Mouse (Mus musculus): ENCODE measurements around the gene Zfp511.

Zfp511 gene

GRCm38 (mm10) chr7:140036281-140037170 is at the start of gene Zfp511, which contains the start of gene Tubgcp2:
Gene Zfp511, plus strand, starts transcription at chr7:140036391.
Gene Tubgcp2, minus strand, starts transcription at chr7:140036669.
- Histone ChIP-seq H3K4me3 (replicated peaks; ENCODE audit: low read length) (peak within 1 kb of the TSS; percentile 95), H3K27me3 (ENCODE audit: insufficient read depth, low read length) (no peaks in the 10 kb centered on the region), H3K36me3 (ENCODE audit: insufficient read depth, low read length) (peaks cover 72% of the 10 kb centered on the region), H3K4me1 (replicated peaks; ENCODE audit: low read depth, low read length) (peaks cover 24% of the 10 kb centered on the region), H3K9me3 (ENCODE audit: low read length) (peaks cover 22% of the 10 kb centered on the region; the same call in 1 of the 2 replicates)
- TF ChIP-seq NANOG (IDR thresholded peaks at IDR 0.05; ENCODE audit: borderline replicate concordance, low read length) (no peak), CTCF (conservative IDR thresholded peaks at IDR 0.05; ENCODE audit: low read length) (no peak), POU5F1 (IDR thresholded peaks at IDR 0.05; ENCODE audit: borderline replicate concordance, low read length) (no peak)

GRCm38 (mm10) chr7:139988272-139988671 is 47.9 kb upstream of the Zfp511 start:
- no peaks in the 10 kb centered on the region for H3K36me3 ChIP-seq (ENCODE audit: insufficient read depth, low read length)
- H3K9me3 ChIP-seq (ENCODE audit: low read length) = no peaks in the 10 kb centered on the region
- H3K4me3 ChIP-seq (replicated peaks; ENCODE audit: low read length) = no peak overlapping the region
- H3K27me3 ChIP-seq (ENCODE audit: insufficient read depth, low read length) = peaks cover 17% of the 10 kb centered on the region
- peaks cover 21% of the 10 kb centered on the region for H3K4me1 ChIP-seq (replicated peaks; ENCODE audit: low read depth, low read length)
- no peak for TF ChIP-seq NANOG (IDR thresholded peaks at IDR 0.05; ENCODE audit: borderline replicate concordance, low read length)
- TF ChIP-seq POU5F1 (IDR thresholded peaks at IDR 0.05; ENCODE audit: borderline replicate concordance, low read length) = no peak
- no peak for TF ChIP-seq CTCF (conservative IDR thresholded peaks at IDR 0.05; ENCODE audit: low read length)

GRCm38 (mm10) chr7:139990864-139991394 is 45.3 kb upstream of the Zfp511 start:
- H3K36me3 ChIP-seq (ENCODE audit: insufficient read depth, low read length) = peaks cover 9% of the 10 kb centered on the region
- no peak overlapping the region for H3K4me3 ChIP-seq (replicated peaks; ENCODE audit: low read length)
- H3K27me3 ChIP-seq (ENCODE audit: insufficient read depth, low read length) = peaks cover 14% of the 10 kb centered on the region
- H3K4me1 ChIP-seq (replicated peaks; ENCODE audit: low read depth, low read length) = peaks cover 35% of the 10 kb centered on the region
- TF ChIP-seq CTCF (conservative IDR thresholded peaks at IDR 0.05; ENCODE audit: low read length) = no peak
- no peak for TF ChIP-seq POU5F1 (IDR thresholded peaks at IDR 0.05; ENCODE audit: borderline replicate concordance, low read length)
- TF ChIP-seq NANOG (IDR thresholded peaks at IDR 0.05; ENCODE audit: borderline replicate concordance, low read length) = no peak
- no peaks in the 10 kb centered on the region for H3K9me3 ChIP-seq (ENCODE audit: low read length)

- peaks cover 24% of the 10 kb centered on the region for H3K36me3 ChIP-seq (ENCODE audit: insufficient read depth, low read length)
- H3K4me1 ChIP-seq (replicated peaks; ENCODE audit: low read depth, low read length) = peaks cover 35% of the 10 kb centered on the region
- H3K9me3 ChIP-seq (ENCODE audit: low read length) = no peaks in the 10 kb centered on the region
- no peak for TF ChIP-seq NANOG (IDR thresholded peaks at IDR 0.05; ENCODE audit: borderline replicate concordance, low read length)
- no peak for TF ChIP-seq CTCF (conservative IDR thresholded peaks at IDR 0.05; ENCODE audit: low read length)
- no peak for TF ChIP-seq POU5F1 (IDR thresholded peaks at IDR 0.05; ENCODE audit: borderline replicate concordance, low read length)
- no peak within 1 kb of the TSS for H3K4me3 ChIP-seq (replicated peaks; ENCODE audit: low read length)
- peaks cover 8% of the 10 kb centered on the region for H3K27me3 ChIP-seq (ENCODE audit: insufficient read depth, low read length)
Observed at GRCm38 (mm10) chr7:139992406-139992805, 43.8 kb upstream of the Zfp511 start, which contains the start of gene Adam8. Gene Adam8, minus strand, starts transcription at chr7:139992562.

GRCm38 (mm10) chr7:139993532-139993931 is 42.7 kb upstream of the Zfp511 start:
- no peak overlapping the region for H3K4me3 ChIP-seq (replicated peaks; ENCODE audit: low read length)
- peaks cover 7% of the 10 kb centered on the region; the same call in 1 of the 2 replicates for H3K27me3 ChIP-seq (ENCODE audit: insufficient read depth, low read length)
- H3K4me1 ChIP-seq (replicated peaks; ENCODE audit: low read depth, low read length) = peaks cover 35% of the 10 kb centered on the region
- TF ChIP-seq NANOG (IDR thresholded peaks at IDR 0.05; ENCODE audit: borderline replicate concordance, low read length) (no peak), CTCF (conservative IDR thresholded peaks at IDR 0.05; ENCODE audit: low read length) (no peak), POU5F1 (IDR thresholded peaks at IDR 0.05; ENCODE audit: borderline replicate concordance, low read length) (no peak)
- peaks cover 35% of the 10 kb centered on the region for H3K36me3 ChIP-seq (ENCODE audit: insufficient read depth, low read length)
- no peaks in the 10 kb centered on the region for H3K9me3 ChIP-seq (ENCODE audit: low read length)

GRCm38 (mm10) chr7:139994202-139994601 is 42.0 kb upstream of the Zfp511 start:
- Histone ChIP-seq H3K36me3 (ENCODE audit: insufficient read depth, low read length) (peaks cover 42% of the 10 kb centered on the region), H3K9me3 (ENCODE audit: low read length) (no peaks in the 10 kb centered on the region), H3K27me3 (ENCODE audit: insufficient read depth, low read length) (no peaks in the 10 kb centered on the region; the same call in 1 of the 2 replicates), H3K4me1 (replicated peaks; ENCODE audit: low read depth, low read length) (peaks cover 35% of the 10 kb centered on the region), H3K4me3 (replicated peaks; ENCODE audit: low read length) (no peak overlapping the region)
- TF ChIP-seq POU5F1 (IDR thresholded peaks at IDR 0.05; ENCODE audit: borderline replicate concordance, low read length) (no peak), NANOG (IDR thresholded peaks at IDR 0.05; ENCODE audit: borderline replicate concordance, low read length) (no peak), CTCF (conservative IDR thresholded peaks at IDR 0.05; ENCODE audit: low read length) (no peak)

- TF ChIP-seq CTCF (conservative IDR thresholded peaks at IDR 0.05; ENCODE audit: low read length) (peak; percentile 86), NANOG (IDR thresholded peaks at IDR 0.05; ENCODE audit: borderline replicate concordance, low read length) (no peak)
- Histone ChIP-seq H3K27me3 (ENCODE audit: insufficient read depth, low read length) (no peaks in the 10 kb centered on the region; the same call in 1 of the 2 replicates), H3K4me1 (replicated peaks; ENCODE audit: low read depth, low read length) (peaks cover 35% of the 10 kb centered on the region), H3K4me3 (replicated peaks; ENCODE audit: low read length) (no peak overlapping the region), H3K9me3 (ENCODE audit: low read length) (no peaks in the 10 kb centered on the region), H3K36me3 (ENCODE audit: insufficient read depth, low read length) (peaks cover 46% of the 10 kb centered on the region)
Observed at GRCm38 (mm10) chr7:139994676-139995075, 41.5 kb upstream of the Zfp511 start.

GRCm38 (mm10) chr7:139998691-139999350 is 37.4 kb upstream of the Zfp511 start:
- Histone ChIP-seq H3K27me3 (ENCODE audit: insufficient read depth, low read length) (no peaks in the 10 kb centered on the region), H3K4me3 (replicated peaks; ENCODE audit: low read length) (no peak overlapping the region), H3K36me3 (ENCODE audit: insufficient read depth, low read length) (peaks cover 82% of the 10 kb centered on the region), H3K4me1 (replicated peaks; ENCODE audit: low read depth, low read length) (peaks cover 8% of the 10 kb centered on the region), H3K9me3 (ENCODE audit: low read length) (no peaks in the 10 kb centered on the region)
- no peak for TF ChIP-seq NANOG (IDR thresholded peaks at IDR 0.05; ENCODE audit: borderline replicate concordance, low read length)
- no peak for TF ChIP-seq CTCF (conservative IDR thresholded peaks at IDR 0.05; ENCODE audit: low read length)
- TF ChIP-seq POU5F1 (IDR thresholded peaks at IDR 0.05; ENCODE audit: borderline replicate concordance, low read length) = no peak
